Mouse (Mus musculus) ovary, postnatal 14 days (tissue): ENCODE data around the gene Rnf145.
A peak's percentile ranks its signal among the peaks of the same experiment; 100 is the strongest.
"Not testable (repeated sequence)": the region's sequence is repeated elsewhere in the genome, so short reads cannot be mapped to it uniquely, and the experiment has no call there.

Source experiments
- DNase-seq: peaks from one replicate; pipeline ENCODE4 v3.0.0; 2022; ENCODE audit warnings: low spot score

The Rnf145 gene

GRCm38 (mm10) chr11:44562389-44563135 lies 43.8 kb downstream of the Rnf145 start:
- no peak for DNase-seq

DNA sequence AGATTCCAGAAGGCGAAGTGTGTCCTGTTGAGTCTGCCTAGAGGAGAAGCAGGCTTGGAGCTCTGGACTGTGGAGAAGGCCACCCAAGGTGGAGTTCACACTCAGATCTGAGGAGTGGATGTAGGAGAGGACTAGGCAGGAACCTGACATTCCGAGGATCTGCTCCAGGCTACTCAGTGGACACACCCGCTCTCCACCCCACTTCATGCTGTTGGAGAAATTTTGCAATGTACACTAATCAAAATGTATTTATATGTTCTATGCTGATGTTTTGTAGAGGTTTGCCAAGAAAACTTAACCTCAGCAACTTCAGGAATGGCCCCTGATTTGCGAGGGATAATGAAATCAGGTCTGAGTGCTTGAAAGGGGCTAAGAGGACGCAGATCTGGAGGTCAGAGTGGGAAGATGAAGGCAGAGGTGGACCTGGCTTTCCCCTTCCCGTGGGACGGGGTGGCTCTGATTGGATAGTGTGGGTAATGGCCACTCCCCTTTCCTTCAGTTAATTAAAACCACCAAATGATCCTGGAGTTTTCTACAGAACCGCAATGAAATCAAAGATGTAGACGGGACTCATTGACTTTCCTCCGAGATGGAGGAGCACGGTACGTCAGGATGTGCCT lies 45.6 kb downstream of the Rnf145 start:
- DNase-seq: no peak

- DNase-seq: no peak
Measured at GRCm38 (mm10) chr11:44564940-44565339, 46.2 kb downstream of the Rnf145 start.

GRCm38 (mm10) chr11:44570336-44570735 lies 51.6 kb downstream of the Rnf145 start:
- not testable (repeated sequence) for DNase-seq

DNA sequence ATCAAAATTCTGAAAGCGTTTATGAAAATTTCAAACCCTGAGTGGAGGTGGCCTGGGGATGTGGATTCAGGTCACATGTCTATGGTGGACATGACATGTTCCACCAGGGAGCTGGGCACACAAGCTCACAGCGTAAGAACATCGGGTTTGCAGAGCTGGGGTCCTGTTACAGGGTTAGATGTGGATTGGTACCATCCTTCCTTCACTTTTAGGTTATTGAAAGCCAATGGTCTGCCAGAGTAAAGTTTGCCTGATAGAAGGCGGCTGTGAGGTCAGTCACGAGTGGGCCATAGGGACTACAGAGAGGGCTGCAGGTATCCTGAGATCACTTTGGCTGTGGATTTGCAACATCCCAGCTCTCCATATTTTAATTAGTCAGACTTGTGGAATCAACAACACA lies 54.0 kb downstream of the Rnf145 start:
- no peak for DNase-seq

- no peak for DNase-seq
Measured at GRCm38 (mm10) chr11:44573396-44573795, 54.6 kb downstream of the Rnf145 start.

- no peak for DNase-seq
Measured at GRCm38 (mm10) chr11:44574391-44574790, 55.6 kb downstream of the Rnf145 start.

- no peak for DNase-seq
Measured at GRCm38 (mm10) chr11:44574820-44575219, 56.1 kb downstream of the Rnf145 start.

- no peak for DNase-seq
Measured at GRCm38 (mm10) chr11:44577911-44578310, 59.1 kb downstream of the Rnf145 start.

DNA sequence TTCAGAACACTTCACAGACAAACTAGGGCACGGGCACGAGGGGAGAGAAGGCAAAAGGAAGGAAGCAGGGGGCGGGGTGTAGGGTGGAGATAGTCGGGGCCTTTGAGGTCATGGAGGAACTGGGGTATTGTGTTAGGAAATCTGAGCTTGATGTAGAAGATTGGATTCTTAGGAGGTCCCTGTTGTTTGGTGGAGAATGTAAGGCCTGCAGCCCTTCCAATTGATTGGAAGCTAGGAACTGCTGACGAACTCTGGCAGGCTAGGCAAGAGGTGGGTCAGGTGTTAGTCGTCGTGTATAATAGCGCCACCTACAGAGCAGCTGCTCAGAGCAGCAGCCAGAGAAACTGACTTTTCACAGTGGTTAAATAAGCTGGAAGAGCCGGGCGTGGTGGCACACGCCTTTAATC lies 62.5 kb downstream of the Rnf145 start:
- DNase-seq: no peak

DNA sequence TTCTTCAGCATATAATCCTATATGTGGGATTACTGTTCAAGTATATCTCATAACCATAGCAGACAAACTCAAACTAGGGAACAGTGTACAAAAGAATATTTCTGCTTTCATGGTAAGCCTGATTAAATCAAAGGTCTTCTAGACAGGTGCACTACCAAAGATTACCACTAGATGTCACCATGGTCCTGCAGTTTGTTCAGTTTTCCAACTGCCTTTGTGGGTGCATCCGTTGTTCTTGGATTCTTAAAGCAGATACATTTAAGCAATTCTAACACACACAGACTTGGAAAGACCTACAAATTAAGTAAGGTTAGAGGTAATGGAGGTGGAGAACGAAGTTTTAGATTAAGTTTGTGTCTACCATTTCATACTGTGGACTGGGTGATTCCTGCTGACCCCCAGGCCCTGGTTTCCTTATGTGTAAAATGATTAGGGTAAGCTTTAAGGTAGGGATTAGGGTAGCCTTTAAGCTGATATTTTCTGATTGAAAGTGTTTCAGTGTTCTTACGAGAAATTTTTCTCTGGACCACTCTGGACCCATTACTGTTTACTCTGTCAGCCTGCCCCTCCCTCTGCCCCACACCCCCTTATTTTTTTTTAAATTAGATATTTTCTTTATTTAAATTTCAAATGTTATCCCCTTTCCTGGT lies 67.4 kb downstream of the Rnf145 start:
- DNase-seq: peak; percentile 71

- DNase-seq: no peak
Measured at GRCm38 (mm10) chr11:44593016-44593415, 74.3 kb downstream of the Rnf145 start.

DNA sequence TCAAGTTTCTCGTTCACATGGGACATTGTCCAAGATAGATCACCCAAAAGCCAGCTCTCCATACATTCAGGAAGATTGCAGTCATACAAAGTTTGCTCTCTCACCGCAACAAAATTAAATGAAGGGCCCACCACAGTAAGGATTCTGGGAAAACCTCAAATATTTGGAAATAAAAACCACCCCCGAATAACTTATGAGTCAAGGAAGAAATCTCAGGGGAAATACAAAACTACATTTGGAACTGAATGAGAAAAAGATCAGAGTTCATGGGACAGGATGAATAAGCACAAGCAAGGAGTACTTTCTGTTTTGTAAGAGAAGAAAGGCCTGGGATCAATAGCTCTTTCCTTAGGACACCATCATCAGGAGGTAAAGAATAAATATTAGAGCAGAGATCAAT lies 76.0 kb downstream of the Rnf145 start:
- DNase-seq: no peak

GRCm38 (mm10) chr11:44606881-44607280 lies 88.1 kb downstream of the Rnf145 start:
- no peak for DNase-seq

DNA sequence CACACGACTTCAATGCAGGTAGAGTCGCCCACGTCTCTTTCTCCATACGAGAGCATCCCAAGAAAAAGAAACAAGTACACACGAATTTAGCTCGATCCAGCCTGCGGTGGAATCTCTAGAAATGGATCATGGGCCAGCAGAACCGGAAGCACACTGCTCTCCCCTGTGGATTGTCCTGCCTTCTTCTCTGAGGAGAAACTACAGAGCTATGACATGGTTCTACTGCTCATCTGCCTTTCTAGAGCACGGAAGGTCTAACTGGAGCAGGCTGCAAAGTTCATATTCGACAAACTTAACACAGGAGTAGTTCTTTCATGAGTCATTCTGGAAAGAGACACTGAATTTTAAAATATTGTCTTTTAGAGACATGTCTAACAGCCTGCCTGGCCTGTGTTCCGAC lies 89.9 kb downstream of the Rnf145 start:
- DNase-seq: no peak

- peak; percentile 85 for DNase-seq
Measured at GRCm38 (mm10) chr11:44610971-44611781, 92.4 kb downstream of the Rnf145 start.

- DNase-seq: no peak
Measured at GRCm38 (mm10) chr11:44612156-44612555, 93.4 kb downstream of the Rnf145 start.

DNA sequence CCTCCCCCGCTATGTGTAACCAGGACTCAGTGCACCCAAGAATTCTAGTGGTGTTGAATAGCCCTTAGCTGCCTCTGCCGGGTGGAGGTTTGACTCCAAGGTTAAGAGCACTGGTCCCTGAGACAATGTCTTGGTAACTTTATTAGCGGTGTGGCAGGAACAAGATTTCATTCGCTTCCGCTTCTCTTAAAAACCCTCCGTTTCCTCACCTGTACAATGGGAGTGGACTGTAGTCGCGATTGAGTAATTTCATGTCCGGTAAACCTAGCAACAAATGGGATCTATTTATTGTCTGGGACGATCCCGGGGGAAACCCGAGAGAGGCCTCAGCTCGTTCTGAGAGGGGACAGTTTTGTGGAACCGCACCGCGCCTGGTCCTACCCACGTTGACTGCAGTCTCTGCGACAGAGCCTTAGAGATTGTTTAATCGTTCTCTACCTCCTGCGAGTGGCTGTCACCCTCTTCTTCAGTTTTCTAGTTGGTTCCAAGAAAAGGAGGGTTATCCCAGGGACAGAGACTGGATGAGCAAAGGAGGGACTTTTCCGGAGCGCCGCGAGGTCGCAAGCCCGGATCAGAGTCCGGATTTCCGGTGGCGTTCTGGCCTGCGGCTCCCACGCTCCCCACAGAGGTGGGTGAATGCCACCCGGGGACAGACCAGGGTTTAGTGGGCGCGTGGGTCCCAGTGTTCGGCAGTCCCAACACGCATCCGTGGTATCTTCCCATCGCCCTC lies 94.1 kb downstream of the Rnf145 start:
- no peak for DNase-seq

- no peak for DNase-seq
Measured at GRCm38 (mm10) chr11:44613411-44614180, 94.8 kb downstream of the Rnf145 start.
